Mouse (Mus musculus): ENCODE measurements around the gene Asb15.

Asb15 gene

DNA sequence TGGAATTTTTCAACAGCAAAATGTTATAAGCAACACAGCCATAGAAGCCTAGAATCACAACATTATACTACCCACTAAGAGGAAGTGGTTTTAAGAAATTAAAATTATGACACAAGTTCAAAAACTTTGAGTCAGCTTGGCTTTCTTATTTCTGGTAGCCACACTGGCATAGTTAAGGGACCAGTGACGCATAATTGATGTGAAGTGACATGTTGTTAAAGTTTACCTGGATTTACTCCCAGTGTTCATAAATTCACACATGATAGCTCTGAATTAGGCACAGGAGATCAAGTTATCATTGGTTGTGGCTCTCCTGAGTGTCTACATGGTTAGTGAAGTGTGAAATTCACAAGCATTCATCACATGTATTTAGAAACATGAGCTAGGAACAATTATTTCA is 36.9 kb downstream of the Asb15 start:
- DNase-seq (ENCODE audit: low read depth, low spot score): no peak

DNA sequence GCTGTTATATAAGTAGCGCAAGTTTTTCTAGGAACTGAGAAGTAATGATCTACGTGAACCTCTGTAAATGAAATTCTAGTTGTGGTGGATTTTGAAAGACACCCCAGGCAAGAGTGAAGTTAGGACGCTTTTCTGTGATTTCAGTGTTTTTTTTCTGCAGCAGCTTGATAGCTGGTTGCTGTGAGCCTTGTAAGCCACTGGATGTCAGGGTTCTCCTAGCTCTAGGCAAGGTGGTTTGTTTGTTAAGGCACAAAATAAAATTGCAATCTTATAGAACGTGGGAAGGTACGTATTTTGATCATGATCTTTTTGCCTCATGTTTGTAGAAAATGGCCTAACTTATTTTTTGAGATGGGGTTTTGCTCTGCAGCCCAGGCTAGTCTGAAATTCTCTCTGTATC is 41.0 kb downstream of the Asb15 start:
- no peak for DNase-seq (ENCODE audit: low read depth, low spot score)

DNA sequence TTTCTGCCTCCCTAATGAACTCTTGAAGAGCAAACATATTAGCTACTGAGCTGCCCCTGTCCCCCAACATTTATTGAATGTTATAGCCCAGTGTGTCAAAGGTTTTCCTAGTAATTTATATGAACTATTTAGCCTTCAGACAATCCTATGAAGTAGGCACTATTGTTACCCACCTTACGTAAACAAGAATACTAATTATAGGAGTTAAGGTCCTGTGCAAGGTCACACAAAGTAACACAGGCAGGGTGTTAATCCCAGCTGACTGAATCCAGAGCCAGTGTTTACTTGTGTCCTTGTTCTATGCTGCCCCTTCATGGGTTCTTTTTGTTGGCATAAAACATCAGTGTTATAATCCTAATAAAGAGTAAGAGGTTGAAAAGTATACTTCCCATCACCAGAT is 41.8 kb downstream of the Asb15 start:
- no peak for DNase-seq (ENCODE audit: low read depth, low spot score)

DNA sequence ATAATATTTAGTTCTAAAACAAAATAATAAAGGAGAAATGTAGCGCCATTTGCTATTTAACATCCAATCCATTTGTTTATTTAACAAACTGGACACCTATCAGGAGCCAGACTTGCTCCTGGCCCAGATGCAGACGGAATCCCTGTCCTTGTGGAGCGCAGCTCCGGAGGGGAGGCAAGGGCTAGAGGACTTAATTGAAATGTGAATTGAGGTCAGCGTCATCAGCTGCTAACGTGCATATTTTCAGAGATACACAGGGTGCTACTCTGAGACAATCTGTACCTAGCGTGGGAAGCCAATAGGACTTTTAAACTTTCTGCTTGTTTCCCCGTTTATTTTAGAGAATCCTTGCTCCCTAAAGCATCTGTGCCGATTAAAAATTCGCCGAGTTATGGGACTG is 42.3 kb downstream of the Asb15 start:
- no peak for DNase-seq (ENCODE audit: low read depth, low spot score)

DNA sequence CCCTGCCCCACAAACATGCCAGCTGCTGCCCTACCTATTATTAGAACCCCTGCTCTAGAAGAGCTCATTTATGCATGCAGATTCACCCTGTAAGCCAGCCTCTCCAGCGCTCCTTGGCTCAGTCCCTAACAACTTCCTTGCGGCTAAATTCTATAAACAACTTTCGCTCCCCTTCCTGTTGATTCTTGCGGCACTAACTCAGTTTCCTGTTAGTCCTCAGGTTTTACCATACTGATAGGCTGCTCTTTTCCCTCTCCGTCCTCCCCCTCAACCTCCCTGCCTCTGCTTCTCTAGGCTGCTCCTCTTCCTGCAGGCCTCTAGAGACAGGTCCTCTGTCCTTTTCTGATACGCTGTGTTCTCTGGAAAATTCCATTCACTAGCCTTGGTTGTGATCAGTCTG is 43.2 kb downstream of the Asb15 start:
- DNase-seq (ENCODE audit: low read depth, low spot score): no peak

DNA sequence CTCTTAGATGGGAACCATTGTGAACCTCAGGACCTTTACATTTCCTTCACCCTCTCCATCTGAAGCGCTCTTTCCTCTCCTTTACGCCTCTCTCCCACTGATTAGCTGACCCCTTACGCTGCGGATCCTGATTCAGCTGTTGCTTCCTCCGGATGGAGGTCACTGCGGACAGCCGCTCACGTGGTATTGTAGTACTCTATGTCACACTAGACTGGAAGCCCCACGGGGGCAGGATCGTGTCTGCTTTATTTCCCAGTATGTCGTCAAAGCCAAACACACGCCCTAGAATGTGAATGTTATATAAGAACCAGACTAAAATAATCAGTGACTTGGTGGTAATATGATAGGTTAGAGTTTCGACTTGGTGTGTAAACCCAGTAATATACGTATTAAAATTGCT is 44.5 kb downstream of the Asb15 start:
- no peak for DNase-seq (ENCODE audit: low read depth, low spot score)

DNA sequence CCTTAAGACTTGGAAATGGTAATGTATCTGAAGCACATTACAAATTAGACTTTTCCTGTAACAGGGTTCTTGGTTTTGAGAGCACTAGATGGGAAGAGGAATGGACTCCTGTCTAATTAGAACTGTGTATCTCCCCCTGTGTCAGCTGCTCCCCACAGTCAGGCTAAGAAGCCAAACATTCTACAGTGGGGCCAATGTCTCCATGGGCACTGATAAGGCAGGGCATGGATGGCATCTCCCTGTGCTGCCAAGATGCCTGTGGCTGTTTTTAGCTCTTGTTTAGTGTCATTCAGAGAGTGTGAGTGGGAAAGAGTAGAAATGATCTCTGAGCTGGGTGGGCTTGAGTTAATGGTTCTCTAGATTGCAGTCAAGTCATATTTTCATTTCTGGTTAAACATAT is 45.4 kb downstream of the Asb15 start:
- no peak for DNase-seq (ENCODE audit: low read depth, low spot score)

DNA sequence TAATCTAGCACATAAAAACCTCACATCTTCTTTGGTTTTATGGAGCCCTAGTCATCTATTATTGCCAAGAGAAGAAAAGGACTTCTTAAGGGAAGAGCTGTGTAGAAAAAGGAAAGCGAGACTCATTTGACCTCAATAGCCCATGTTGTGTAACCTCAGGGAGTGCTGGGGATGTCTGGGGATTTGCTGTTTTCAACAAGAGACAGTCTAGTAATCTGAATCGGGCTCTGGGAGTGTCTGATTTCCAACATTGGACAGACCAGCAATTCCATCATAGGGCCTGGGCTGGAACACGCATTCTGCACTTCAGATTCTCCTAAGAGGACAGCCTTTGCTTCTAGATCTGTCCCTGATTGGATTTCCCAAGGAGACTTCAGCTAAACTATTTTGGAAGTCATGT is 55.5 kb downstream of the Asb15 start:
- DNase-seq (ENCODE audit: low read depth, low spot score): no peak

DNA sequence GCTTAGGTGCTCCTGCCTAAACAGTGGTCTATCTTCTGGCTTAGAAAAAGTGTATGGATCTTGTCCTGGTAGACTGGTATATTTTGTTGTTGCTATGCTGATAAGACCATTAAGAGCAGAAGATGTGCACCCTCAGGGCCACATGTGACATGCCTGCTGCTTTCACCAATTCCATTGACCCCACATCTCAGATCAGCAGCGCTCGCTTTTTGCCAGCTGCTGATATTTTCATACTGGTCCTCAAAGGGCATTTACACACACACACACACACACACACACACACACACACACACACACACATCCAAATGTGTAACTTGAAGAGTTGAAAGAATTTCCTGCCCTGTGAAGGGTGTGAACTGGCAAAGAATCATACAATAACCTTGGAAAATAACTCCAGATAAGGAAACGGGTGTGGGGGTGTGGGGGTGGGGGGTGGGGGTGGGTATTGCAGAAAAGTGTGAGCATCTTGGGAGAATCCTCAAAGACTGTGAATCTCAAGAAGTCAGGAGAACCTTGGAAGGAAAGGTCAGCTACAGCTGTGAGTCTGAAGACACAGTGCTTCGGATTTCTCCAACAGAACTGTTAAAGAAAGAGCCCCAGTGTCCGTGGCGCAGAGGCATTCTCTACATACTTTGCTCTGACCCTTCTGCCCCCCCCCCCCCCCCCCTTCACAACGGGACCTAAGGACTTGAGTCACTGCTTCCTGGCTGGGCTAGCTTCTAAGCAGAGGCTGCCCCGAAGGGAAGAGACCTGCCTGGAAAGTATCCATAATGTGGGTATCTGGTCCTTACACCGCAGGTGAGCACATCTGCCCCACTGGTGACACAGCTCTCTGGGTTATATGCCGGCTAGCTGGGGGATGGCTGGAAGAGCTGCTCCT is 57.7 kb downstream of the Asb15 start:
- no peak for DNase-seq (ENCODE audit: low read depth, low spot score)

DNA sequence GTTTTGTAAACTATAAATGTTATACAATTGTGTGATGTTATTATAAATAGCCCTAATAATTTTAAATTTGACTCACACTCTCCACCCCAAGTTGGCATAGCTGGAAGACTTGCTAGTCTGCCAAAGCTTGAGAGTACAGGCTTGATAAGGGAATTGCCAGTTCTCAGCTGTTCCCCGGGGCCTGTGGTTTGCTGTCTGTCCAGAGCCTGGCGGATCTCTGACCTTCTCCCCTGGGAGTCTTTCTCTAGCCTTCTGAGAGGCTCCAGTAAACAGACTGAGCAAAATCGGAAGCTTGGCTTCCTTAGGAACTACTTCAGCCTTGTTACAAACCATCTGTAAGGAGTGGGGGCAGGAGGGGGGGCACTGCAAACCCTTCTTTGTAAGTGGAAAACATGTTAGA is 58.9 kb downstream of the Asb15 start:
- no peak for DNase-seq (ENCODE audit: low read depth, low spot score)

DNA sequence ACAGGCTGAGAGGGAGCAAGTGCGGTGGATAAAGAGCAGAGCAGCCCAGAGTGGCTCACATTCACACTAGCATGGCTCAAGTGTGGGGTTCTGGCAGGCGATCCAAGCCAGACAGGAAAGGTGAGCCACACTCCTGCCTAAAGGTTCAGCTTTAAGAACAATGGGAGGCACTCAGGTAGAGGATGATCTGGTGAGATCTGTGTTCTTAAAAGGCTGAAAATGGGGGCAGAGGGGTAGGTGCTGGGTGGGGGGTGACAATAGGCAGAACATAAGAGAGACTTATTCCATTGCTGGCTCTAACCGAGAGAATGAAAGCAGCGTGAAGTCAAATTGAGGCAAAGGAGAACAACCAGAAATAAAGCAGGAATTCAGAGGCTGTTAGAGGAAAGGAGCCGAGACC is 62.3 kb downstream of the Asb15 start:
- DNase-seq (ENCODE audit: low read depth, low spot score): no peak

DNA sequence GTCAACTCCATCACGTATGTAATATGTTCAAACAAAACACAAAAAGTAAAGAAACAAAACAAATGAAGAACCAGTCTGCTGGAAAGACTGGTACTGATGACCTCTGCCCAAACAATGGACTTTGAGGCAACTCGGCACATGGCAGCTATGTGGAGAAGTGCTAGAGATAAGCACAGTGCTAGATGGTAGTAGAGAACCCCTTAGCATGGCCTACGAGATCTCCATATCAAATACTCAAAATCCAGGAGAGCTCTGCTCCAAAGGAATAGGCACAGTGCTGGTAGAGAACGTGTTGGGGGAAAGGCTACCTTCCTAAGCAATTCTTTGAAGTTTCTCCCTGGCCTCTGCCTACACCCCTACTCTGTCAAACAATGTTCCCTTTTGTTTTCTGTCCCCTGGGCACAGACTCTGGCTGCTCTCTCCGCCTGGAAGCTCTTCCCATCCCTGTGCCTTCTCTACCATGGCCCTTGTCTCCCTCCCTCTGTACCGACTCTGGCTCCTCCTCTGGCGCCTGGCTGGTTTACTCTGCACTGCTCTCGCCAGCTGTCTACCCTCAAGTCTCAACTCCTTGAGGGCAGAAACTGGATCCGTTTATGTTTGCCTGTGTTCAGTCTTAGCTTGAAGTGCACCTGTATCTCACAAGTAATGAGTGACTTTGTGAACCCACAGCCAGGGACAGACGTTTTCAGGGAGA is 63.7 kb downstream of the Asb15 start:
- DNase-seq (ENCODE audit: low read depth, low spot score): no peak

DNA sequence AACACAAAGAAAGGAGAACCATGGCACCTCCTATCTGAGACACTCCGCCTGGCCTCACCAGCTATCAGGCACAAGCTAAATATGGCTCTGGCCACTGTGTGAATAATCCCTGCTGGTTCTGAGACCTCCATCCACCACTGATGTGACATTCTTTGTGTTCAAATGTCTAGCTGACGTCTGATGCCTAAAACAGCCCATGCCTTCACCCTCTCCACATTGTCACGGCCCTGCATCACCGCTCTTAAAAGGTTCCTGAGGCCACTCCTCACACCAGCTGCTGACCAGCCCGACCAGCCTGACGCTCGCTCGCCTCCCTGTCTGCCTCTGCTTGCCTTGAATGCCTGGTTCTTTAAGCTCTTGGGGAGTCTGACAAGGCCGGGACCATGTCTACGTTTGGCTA is 69.6 kb downstream of the Asb15 start, which contains the start of gene Lmod2:
Gene Lmod2 (plus strand): TSS at position 263 of the 400 bp plus-strand sequence.
- no peak for DNase-seq (ENCODE audit: low read depth, low spot score)

DNA sequence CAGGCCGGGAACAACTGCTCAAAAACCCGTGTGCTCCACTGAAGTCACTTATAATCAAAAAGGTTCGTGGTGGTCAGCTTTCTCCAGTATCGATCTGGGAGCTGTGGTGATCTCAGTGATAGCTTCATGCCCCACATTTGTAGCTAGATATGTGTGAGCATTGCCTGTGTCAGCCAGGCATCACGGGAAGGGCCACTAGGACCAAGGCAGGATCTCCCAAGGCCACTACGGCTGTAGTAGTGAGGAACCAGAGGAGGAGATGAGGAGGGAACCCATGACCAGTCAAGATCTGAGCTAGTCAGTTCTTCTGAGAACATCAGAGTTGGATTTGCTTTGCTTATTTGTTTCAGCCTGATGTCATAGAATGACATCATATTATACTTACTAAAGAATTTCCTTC is 71.2 kb downstream of the Asb15 start:
- DNase-seq (ENCODE audit: low read depth, low spot score): no peak

DNA sequence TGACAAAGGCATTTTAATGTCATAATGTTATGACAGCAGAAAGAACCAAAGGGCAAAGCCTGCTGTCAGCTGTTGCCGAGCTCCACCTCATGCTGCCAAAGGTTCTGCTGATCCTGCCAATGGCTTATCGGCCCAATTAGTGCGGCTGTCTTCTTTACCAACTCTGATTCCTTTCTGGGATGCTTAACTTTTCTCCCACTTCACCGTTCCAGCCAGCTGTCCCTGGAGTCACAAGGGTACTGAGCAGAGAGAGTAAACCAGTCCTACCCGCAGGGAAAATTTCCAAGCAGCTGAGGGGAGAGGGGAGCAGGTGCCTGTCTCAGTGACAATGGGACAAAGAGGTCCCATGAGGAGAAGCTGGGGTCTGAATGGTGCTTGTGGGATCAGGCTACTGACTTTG is 71.7 kb downstream of the Asb15 start:
- no peak for DNase-seq (ENCODE audit: low read depth, low spot score)

DNA sequence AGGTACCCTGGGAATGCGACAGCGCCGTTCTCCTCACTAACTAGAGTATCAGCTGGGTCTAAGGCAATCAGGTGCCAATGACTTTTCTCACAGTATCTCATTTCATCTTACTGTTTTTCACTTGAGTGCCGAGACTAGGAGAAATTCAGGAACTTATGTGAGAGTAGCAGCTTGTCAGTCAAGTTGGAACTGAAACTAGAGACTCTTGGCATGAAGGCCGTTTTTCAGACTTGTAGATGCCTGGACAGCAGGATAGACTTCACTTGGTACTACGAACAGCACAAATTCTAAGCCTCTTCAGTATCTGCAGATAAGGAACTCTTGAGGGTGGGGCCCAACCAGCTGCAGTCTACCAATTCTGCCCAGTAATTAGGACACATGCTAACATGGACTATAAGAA is 72.2 kb downstream of the Asb15 start:
- DNase-seq (ENCODE audit: low read depth, low spot score): no peak

DNA sequence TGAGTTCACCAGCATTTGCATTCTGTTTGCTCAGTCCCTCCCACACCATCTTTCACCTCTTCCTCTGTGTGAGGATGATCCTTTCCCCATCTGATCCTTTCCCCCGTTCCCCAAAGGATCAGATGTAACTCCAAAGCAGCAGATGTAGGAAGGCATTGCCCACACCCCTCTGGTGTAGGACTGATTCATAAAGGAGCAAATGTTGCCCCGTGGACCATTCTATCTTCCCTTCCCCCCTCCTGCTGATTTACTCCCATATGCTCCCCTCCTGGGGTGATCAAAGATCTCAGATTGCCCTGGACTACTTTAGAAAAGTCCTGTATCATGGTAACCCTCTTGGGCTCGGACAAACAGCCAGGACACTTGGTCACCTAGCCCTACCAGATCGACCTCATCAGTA is 72.8 kb downstream of the Asb15 start:
- no peak for DNase-seq (ENCODE audit: low read depth, low spot score)

DNA sequence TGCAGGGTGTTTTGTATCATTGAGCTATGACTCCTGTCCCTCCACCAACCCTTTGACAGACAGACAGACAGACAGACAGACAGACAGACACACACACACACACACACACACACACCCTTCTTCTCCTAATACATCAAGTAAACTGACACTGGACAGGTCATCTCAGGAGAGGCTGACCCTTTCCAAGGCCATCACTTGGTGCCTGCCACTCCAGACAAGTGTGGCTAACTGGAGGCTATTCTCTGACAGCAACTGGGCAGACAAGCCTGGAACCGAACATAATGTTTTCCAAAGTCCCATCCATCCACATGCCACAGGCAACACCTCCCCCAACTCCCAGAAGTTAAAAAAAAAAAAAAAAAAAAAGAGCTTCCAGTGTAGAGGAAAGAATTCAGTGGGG is 73.7 kb downstream of the Asb15 start:
- no peak for DNase-seq (ENCODE audit: low read depth, low spot score)

DNA sequence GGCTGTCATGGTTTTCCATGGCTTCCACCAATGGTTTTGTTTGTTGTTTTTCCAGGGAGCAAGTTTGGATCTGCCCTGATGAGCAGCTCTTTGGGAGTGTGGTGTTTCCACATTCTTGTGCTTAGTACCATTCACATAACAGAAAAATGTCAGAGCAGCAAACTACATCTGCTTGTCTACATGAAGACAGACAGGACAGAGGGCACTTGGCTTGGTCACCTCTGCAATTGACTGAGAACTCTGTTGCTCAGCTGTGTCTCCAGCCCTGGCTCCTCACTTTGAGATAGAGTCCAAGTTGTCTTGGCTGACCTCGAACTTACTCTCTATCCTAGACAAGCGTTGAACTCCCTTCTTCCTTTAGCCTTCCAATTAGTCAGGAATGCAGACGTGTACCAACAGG is 74.4 kb downstream of the Asb15 start:
- no peak for DNase-seq (ENCODE audit: low read depth, low spot score)

DNA sequence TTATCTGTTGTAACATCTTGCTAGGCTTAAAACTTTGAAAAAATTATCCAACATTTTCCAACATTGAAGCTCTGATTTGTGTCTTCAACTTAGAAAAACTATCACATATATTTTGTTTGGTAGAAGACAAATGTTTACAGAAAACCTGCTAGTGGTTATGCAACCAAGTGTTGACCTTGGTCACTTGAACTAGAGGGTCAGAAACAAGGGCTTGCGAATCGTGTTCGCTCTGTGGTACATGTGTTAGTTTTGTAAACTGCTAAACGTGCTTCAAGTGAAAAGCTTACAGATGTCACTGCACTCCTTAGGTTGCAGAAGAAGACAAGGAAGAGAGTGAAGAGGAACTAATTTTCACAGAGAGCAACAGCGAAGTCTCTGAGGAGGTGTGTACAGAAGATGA is 75.0 kb downstream of the Asb15 start:
- no peak for DNase-seq (ENCODE audit: low read depth, low spot score)

DNA sequence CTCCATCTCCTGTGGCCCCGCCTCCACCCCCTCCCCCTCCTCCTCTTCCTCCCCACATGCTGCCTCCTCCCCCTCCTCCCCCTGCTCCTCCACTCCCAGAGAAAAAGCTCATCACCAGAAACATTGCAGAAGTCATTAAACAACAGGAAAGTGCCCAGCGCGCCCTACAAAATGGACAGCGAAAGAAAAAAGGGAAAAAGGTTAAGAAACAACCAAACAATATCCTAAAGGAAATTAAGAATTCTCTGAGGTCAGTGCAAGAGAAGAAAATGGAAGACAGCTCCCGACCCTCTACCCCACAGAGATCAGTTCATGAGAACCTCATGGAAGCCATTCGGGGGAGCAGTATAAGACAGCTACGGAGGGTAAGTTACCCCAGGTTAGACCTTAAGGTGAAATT is 76.3 kb downstream of the Asb15 start:
- DNase-seq (ENCODE audit: low read depth, low spot score): no peak

DNA sequence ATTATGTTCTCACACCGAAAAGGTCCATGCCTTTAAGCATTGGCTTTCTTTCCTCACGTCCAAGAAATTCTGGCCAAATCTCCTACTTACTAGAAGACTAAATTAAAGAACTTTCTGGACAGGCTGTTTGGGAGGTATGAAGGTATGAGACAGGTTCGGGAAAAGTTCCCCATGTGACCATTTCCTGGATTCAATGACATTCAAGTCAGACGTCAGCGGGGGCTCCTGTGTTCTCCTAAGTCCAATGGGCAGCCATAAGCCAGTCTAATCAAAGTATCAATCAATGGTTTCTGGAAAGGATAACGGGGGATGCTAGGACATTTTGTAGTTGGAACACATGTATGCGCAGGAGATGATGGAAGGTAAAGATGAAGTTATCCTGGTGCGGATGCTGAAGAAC is 77.7 kb downstream of the Asb15 start:
- DNase-seq (ENCODE audit: low read depth, low spot score): no peak

DNA sequence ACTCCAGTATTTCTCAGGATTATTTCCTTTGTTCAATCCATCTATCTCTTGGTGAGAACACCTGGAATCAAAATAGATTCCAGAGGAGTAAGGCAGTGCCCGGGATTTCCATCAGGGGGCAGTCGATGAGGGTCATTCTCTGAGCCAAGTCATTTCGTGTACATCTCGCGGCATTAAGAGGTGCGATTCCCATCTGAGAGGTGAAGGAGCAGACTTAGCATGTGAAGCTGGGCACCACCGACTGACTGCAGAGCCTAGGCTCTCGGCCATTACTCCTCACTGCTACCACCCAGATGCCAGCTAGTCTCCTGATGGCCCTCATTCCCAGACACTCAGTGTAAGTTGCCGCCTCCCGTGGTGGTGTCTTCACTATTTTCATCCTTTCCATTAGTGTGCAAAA is 78.6 kb downstream of the Asb15 start:
- DNase-seq (ENCODE audit: low read depth, low spot score): no peak
